Mouse (Mus musculus): ENCODE results near the gene Pigg.

GRCm38 (mm10) chr5:108286957-108287356 lies 25.5 kb upstream of the Pigg start:
- TF ChIP-seq CTCF (IDR thresholded peaks at IDR 0.05; ENCODE audit: low read depth) (no peak), EP300 (IDR thresholded peaks at IDR 0.05; ENCODE audit: low read depth) (no peak)
